Mouse (Mus musculus): ENCODE data around the gene Otub1. TPM values are rescaled to one million over a fixed set of nuclear protein-coding genes. Genes with fewer than 3 reads are reported as not detected.

Gene Otub1
- 176 and 191 TPM in 2 replicates for polyA plus RNA-seq (2012; rRNA removed)

- H3K27me3 ChIP-seq (ENCODE audit: control insufficient read depth, insufficient read depth, low read length), result no peaks in the 10 kb centered on the region
- peaks cover 15% of the 10 kb centered on the region for H3K36me3 ChIP-seq (ENCODE audit: control insufficient read depth, insufficient read depth, low read length)
- DNase-seq, result peak; percentile 92
- H3K27ac ChIP-seq (ENCODE audit: control insufficient read depth, insufficient read depth, low read length), result peak within 1 kb of the TSS; percentile 90
- under 1% methylated on average over 71 of the region's 79 CpGs for WGBS
- TF ChIP-seq POLR2A (IDR thresholded peaks at IDR 0.05; ENCODE audit: control insufficient read depth, extremely low read depth, insufficient read depth, low read length, poor library complexity) (peak; percentile 52; the same call in 1 of the 2 replicates), CTCF (IDR thresholded peaks at IDR 0.05; ENCODE audit: borderline replicate concordance, control insufficient read depth, extremely low read depth, insufficient read depth, low read length, poor library complexity) (0 out of 2 replicates have a peak, but pooled peaks have one; percentile 14)
- H3K4me3 ChIP-seq (ENCODE audit: control insufficient read depth, insufficient read depth, low read length), result peak within 1 kb of the TSS; percentile 68
- H3K4me1 ChIP-seq (replicated peaks; ENCODE audit: control insufficient read depth, insufficient read depth, low read length), result peaks cover 14% of the 10 kb centered on the region
These were observed at the start of gene Otub1 for GRCm38 (mm10) chr19:7205753-7206736. Gene Otub1, minus strand, starts transcription at chr19:7206316.

- no peak for TF ChIP-seq CTCF (IDR thresholded peaks at IDR 0.05; ENCODE audit: borderline replicate concordance, control insufficient read depth, extremely low read depth, insufficient read depth, low read length, poor library complexity)
- no peak for TF ChIP-seq POLR2A (IDR thresholded peaks at IDR 0.05; ENCODE audit: control insufficient read depth, extremely low read depth, insufficient read depth, low read length, poor library complexity)
- Histone ChIP-seq H3K4me3 (ENCODE audit: control insufficient read depth, insufficient read depth, low read length) (no peak overlapping the region), H3K36me3 (ENCODE audit: control insufficient read depth, insufficient read depth, low read length) (no peaks in the 10 kb centered on the region), H3K4me1 (replicated peaks; ENCODE audit: control insufficient read depth, insufficient read depth, low read length) (no peaks in the 10 kb centered on the region; the same call in 1 of the 2 replicates), H3K27me3 (ENCODE audit: control insufficient read depth, insufficient read depth, low read length) (no peaks in the 10 kb centered on the region), H3K27ac (ENCODE audit: control insufficient read depth, insufficient read depth, low read length) (no peak overlapping the region)
- 86% methylated on average over 3 of the region's 3 CpGs for WGBS
- DNase-seq, result no peak
These were observed 39.9 kb upstream of the Otub1 start for GRCm38 (mm10) chr19:7246021-7246420.

DNA sequence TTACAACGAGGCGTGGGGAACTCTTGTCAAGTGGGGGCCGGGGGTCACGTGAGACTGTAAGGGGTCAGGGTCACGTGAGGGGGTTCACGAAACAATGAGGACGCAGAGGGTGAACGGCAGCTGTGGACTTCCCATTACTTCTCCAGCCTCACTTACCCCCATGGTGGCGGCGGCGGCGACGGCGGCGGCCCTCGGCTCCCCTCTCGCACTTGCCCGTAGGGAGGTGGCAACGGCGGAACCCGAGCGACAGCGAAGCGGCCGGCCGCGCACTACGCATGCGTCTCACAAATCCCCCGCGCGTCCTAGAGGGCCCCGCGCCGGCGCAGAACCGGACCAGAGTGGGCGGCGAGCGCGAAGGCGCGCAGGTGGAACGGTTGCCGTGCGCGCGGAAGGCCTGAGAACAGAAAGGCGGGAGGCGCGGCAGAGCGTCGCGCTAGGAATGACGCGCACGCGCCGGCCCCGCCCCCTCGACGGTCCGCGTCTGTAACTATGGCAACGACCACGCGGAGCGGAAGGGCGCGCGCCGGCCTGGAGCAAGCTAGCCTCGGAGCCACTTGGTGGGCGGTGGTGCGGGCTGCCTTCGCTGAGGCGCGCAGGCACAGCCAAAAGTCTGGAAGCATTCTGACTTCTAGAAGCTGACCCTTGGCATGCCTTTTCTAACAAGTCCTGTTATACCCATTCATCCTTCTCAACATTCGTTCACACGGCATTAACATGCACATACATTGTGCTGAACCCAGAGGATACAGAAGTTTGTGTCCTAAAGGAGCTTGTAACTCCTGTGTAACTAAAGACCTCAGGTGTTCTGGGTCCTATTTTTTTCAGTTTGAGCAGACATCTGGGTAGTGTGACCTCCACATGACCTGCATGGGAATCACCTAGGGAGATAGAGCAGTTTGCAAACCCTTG is 34.9 kb upstream of the Otub1 start, which contains the start of gene Naa40:
Gene Naa40, minus strand, starts transcription at position 402 of the 909 bp plus-strand sequence.
- peak; percentile 91 for DNase-seq
- Histone ChIP-seq H3K36me3 (ENCODE audit: control insufficient read depth, insufficient read depth, low read length) (no peaks in the 10 kb centered on the region), H3K4me3 (ENCODE audit: control insufficient read depth, insufficient read depth, low read length) (peak within 1 kb of the TSS; percentile 75), H3K27me3 (ENCODE audit: control insufficient read depth, insufficient read depth, low read length) (no peaks in the 10 kb centered on the region), H3K4me1 (replicated peaks; ENCODE audit: control insufficient read depth, insufficient read depth, low read length) (peaks cover 8% of the 10 kb centered on the region), H3K27ac (ENCODE audit: control insufficient read depth, insufficient read depth, low read length) (peak within 1 kb of the TSS; percentile 13)
- WGBS, result under 1% methylated on average over 80 of the region's 80 CpGs
- TF ChIP-seq POLR2A (IDR thresholded peaks at IDR 0.05; ENCODE audit: control insufficient read depth, extremely low read depth, insufficient read depth, low read length, poor library complexity), result peak; percentile 72
- peak; percentile 40; the same call in 1 of the 2 replicates for TF ChIP-seq CTCF (IDR thresholded peaks at IDR 0.05; ENCODE audit: borderline replicate concordance, control insufficient read depth, extremely low read depth, insufficient read depth, low read length, poor library complexity)

GRCm38 (mm10) chr19:7240291-7240690 is 34.2 kb upstream of the Otub1 start:
- Histone ChIP-seq H3K27me3 (ENCODE audit: control insufficient read depth, insufficient read depth, low read length) (no peaks in the 10 kb centered on the region), H3K4me1 (replicated peaks; ENCODE audit: control insufficient read depth, insufficient read depth, low read length) (peaks cover 8% of the 10 kb centered on the region), H3K36me3 (ENCODE audit: control insufficient read depth, insufficient read depth, low read length) (no peaks in the 10 kb centered on the region), H3K27ac (ENCODE audit: control insufficient read depth, insufficient read depth, low read length) (peak overlapping the region; percentile 13; the same call in 1 of the 2 replicates), H3K4me3 (ENCODE audit: control insufficient read depth, insufficient read depth, low read length) (peak overlapping the region; percentile 75)
- WGBS, result 2% methylated on average over 13 of the region's 13 CpGs
- no peak for DNase-seq
- TF ChIP-seq POLR2A (IDR thresholded peaks at IDR 0.05; ENCODE audit: control insufficient read depth, extremely low read depth, insufficient read depth, low read length, poor library complexity), result no peak
- TF ChIP-seq CTCF (IDR thresholded peaks at IDR 0.05; ENCODE audit: borderline replicate concordance, control insufficient read depth, extremely low read depth, insufficient read depth, low read length, poor library complexity), result no peak

DNA sequence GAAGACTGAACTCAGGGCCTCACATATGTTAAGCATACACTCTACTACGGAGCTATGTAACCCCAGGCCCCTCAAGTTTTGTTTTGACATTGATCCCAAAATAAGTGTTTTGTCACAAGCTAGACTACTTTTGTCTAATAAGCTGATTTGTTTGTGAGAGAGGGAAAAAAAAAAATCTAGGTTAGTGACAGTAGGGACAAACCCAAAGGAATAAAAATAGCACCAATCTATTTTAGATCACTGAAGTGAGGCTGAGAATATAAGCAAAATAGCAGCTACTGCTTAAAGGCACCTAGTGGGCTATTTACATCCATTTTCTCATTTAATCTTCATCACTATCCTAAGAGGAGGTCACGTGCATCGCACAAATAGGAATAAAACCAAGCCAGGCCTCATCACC is 33.5 kb upstream of the Otub1 start:
- Histone ChIP-seq H3K4me3 (ENCODE audit: control insufficient read depth, insufficient read depth, low read length) (no peak overlapping the region), H3K4me1 (replicated peaks; ENCODE audit: control insufficient read depth, insufficient read depth, low read length) (peaks cover 8% of the 10 kb centered on the region), H3K36me3 (ENCODE audit: control insufficient read depth, insufficient read depth, low read length) (no peaks in the 10 kb centered on the region), H3K27ac (ENCODE audit: control insufficient read depth, insufficient read depth, low read length) (no peak overlapping the region), H3K27me3 (ENCODE audit: control insufficient read depth, insufficient read depth, low read length) (no peaks in the 10 kb centered on the region)
- no peak for DNase-seq
- no peak for TF ChIP-seq CTCF (IDR thresholded peaks at IDR 0.05; ENCODE audit: borderline replicate concordance, control insufficient read depth, extremely low read depth, insufficient read depth, low read length, poor library complexity)
- 88% methylated on average over 3 of the region's 3 CpGs for WGBS

DNA sequence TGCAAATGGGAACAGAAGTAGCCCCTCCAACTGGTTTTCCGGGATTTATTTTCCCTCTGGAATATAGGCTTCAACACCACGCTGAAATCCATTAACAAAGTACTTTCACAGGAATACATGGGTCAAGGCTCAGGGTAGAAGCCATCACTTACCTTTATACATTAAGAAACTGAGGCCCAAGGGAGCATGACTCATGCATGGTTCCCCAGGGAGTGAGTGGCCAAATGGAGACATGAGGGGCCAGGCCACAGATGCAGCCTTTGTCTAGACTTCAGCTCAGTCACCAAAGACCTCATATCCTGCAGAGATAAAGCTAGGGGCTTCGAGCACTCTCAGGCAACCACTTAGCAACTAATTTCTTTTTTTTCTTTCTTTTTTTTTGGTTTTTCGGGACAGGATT is 30.6 kb upstream of the Otub1 start:
- Histone ChIP-seq H3K4me1 (replicated peaks; ENCODE audit: control insufficient read depth, insufficient read depth, low read length) (peaks cover 8% of the 10 kb centered on the region), H3K27me3 (ENCODE audit: control insufficient read depth, insufficient read depth, low read length) (no peaks in the 10 kb centered on the region), H3K4me3 (ENCODE audit: control insufficient read depth, insufficient read depth, low read length) (no peak overlapping the region), H3K36me3 (ENCODE audit: control insufficient read depth, insufficient read depth, low read length) (peaks cover 13% of the 10 kb centered on the region), H3K27ac (ENCODE audit: control insufficient read depth, insufficient read depth, low read length) (no peak overlapping the region)
- TF ChIP-seq POLR2A (IDR thresholded peaks at IDR 0.05; ENCODE audit: control insufficient read depth, extremely low read depth, insufficient read depth, low read length, poor library complexity), result no peak
- no peak for TF ChIP-seq CTCF (IDR thresholded peaks at IDR 0.05; ENCODE audit: borderline replicate concordance, control insufficient read depth, extremely low read depth, insufficient read depth, low read length, poor library complexity)
- no peak for DNase-seq
- 92% methylated on average over 4 of the region's 4 CpGs for WGBS

Measured in thymus, adult 2 months (tissue).